Mouse (Mus musculus) gastrocnemius, adult 2 months (tissue): ENCODE results near the gene Pck2. TPM values are rescaled to one million over a fixed set of nuclear protein-coding genes. Genes with fewer than 3 reads are reported as not detected.

Experiments
- DNase-seq: peaks from one replicate; pipeline ENCODE4 v3.0.0; 2022
- H3K27ac ChIP-seq: fragments of 200-600 bp; 2 replicates; pipeline ENCODE4 v1.8.1; 2022; ENCODE audit warnings: mild to moderate bottlenecking
- H3K4me3 ChIP-seq: fragments of 200-600 bp; 2 replicates; pipeline ENCODE4 v1.8.1; 2022; ENCODE audit warnings: mild to moderate bottlenecking, moderate library complexity
- CTCF ChIP-seq: fragments of 200-600 bp; IDR thresholded peaks from 2 replicates; pipeline ENCODE4 v1.8.1; 2022; ENCODE audit warnings: antibody characterized with exemption, mild to moderate bottlenecking, moderate library complexity
- intact Hi-C: fragments of 180-260 bp; cut with DNase I; formaldehyde crosslinking; loops from one replicate; pipeline ENCODE4 v1.15.1; 2025
- total RNA-seq, 2 experiments: library from RNA; stranded (reverse); gene quantifications; 2 replicates each; pipeline ENCODE4 v1.2.3; 2021

Pck2 gene
- total RNA-seq, 2 experiments from 2014 or later = 3.5 to 4.2 TPM

GRCm38 (mm10) chr14:55511037-55511436, 29.0 kb upstream of the Pck2 start:
- intact Hi-C loops = no loop called here
- Histone ChIP-seq H3K27ac (no peak overlapping the region), H3K4me3 (no peak overlapping the region)
- no peak for TF ChIP-seq CTCF
- no peak for DNase-seq

GRCm38 (mm10) chr14:55513927-55514326, 26.1 kb upstream of the Pck2 start:
- intact Hi-C loops = no loop called here
- Histone ChIP-seq H3K4me3 (no peak overlapping the region), H3K27ac (no peak overlapping the region)
- TF ChIP-seq CTCF = no peak
- no peak for DNase-seq

GRCm38 (mm10) chr14:55515846-55516245, 24.2 kb upstream of the Pck2 start:
- Histone ChIP-seq H3K4me3 (no peak overlapping the region), H3K27ac (no peak overlapping the region)
- intact Hi-C loops = no loop called here
- DNase-seq = no peak
- TF ChIP-seq CTCF = no peak

GRCm38 (mm10) chr14:55518897-55519296, 21.2 kb upstream of the Pck2 start:
- no peak overlapping the region for H3K4me3 ChIP-seq
- TF ChIP-seq CTCF = no peak
- H3K27ac ChIP-seq = no peak overlapping the region
- DNase-seq = no peak
- intact Hi-C loops = no loop called here

- Histone ChIP-seq H3K4me3 (no peak overlapping the region), H3K27ac (no peak overlapping the region)
- DNase-seq = no peak
- intact Hi-C loops = no loop called here
- TF ChIP-seq CTCF = no peak
These were observed 20.5 kb upstream of the Pck2 start for GRCm38 (mm10) chr14:55519604-55520003.

GRCm38 (mm10) chr14:55520451-55521361, 19.4 kb upstream of the Pck2 start:
- Histone ChIP-seq H3K27ac (no peak overlapping the region), H3K4me3 (peak overlapping the region; percentile 62)
- no peak for TF ChIP-seq CTCF
- no peak for DNase-seq
- intact Hi-C loops = no loop called here

GRCm38 (mm10) chr14:55524062-55524461, 16.0 kb upstream of the Pck2 start:
- Histone ChIP-seq H3K27ac (no peak overlapping the region), H3K4me3 (no peak overlapping the region)
- intact Hi-C loops = no loop called here
- no peak for DNase-seq
- no peak for TF ChIP-seq CTCF

- TF ChIP-seq CTCF = no peak
- Histone ChIP-seq H3K27ac (no peak within 1 kb of the TSS), H3K4me3 (no peak within 1 kb of the TSS)
- no peak for DNase-seq
- intact Hi-C loops = no loop called here
These were observed 15.3 kb upstream of the Pck2 start, which contains the start of gene Nrl for GRCm38 (mm10) chr14:55524785-55525184. Nrl (minus strand) TSS chr14:55524981.

GRCm38 (mm10) chr14:55526674-55527073, 13.4 kb upstream of the Pck2 start:
- Histone ChIP-seq H3K4me3 (no peak overlapping the region), H3K27ac (no peak overlapping the region)
- intact Hi-C loops = loop anchor here (2.0 kb wide), 1 partner anchor 30 kb away; no protein-coding TSS in a partner anchor
- no peak for DNase-seq
- no peak for TF ChIP-seq CTCF

- intact Hi-C loops = loop anchor here (2.0 kb wide), 1 partner anchor 31 kb away; no protein-coding TSS in a partner anchor
- Histone ChIP-seq H3K4me3 (no peak overlapping the region), H3K27ac (no peak overlapping the region)
- peak; percentile 55 for TF ChIP-seq CTCF
- DNase-seq = no peak
These were observed 12.1 kb upstream of the Pck2 start for GRCm38 (mm10) chr14:55527940-55528339.

- TF ChIP-seq CTCF = peak; percentile 68
- intact Hi-C loops = loop anchor here (2.0 kb wide), 1 partner anchor 39 kb away; no protein-coding TSS in a partner anchor
- Histone ChIP-seq H3K27ac (no peak overlapping the region), H3K4me3 (no peak overlapping the region)
- DNase-seq = peak; percentile 45
These were observed 3.8 kb upstream of the Pck2 start for GRCm38 (mm10) chr14:55536116-55536745.

- TF ChIP-seq CTCF = no peak
- DNase-seq = peak; percentile 84
- intact Hi-C loops = no loop called here
These were observed 788 bp downstream of the Pck2 start for GRCm38 (mm10) chr14:55540787-55541321.

GRCm38 (mm10) chr14:55542268-55542667, 2.2 kb downstream of the Pck2 start:
- intact Hi-C loops = no loop called here
- Histone ChIP-seq H3K4me3 (no peak overlapping the region), H3K27ac (no peak overlapping the region)
- DNase-seq = no peak
- no peak for TF ChIP-seq CTCF

More at GRCm38 (mm10) chr14:55540787-55541321, 788 bp downstream of the Pck2 start:
- Histone ChIP-seq H3K27ac (peak overlapping the region; percentile 86), H3K4me3 (peak overlapping the region; percentile 78)
